Mouse (Mus musculus): Measurements from ENCODE around the gene Wasf2. TPM values are rescaled to one million over a fixed set of nuclear protein-coding genes. Genes with fewer than 3 reads are reported as not detected.
"Not testable (repeated sequence)": the region's sequence is repeated elsewhere in the genome, so short reads cannot be mapped to it uniquely, and the experiment has no call there.

Gene Wasf2
- polyA plus RNA-seq, 1 experiment from 2014 or later: 42.7 TPM

GRCm38 (mm10) chr4:133094936-133095733 is 35.2 kb upstream of the Wasf2 start:
- ATAC-seq (ENCODE audit: low read depth): peak; percentile 54
- Histone ChIP-seq H3K4me3 (ENCODE audit: low read depth, low read length) (no peak overlapping the region), H3K4me1 (ENCODE audit: control insufficient read depth, low read depth, low read length) (peaks cover 37% of the 10 kb centered on the region), H3K9me3 (replicated peaks; ENCODE audit: control insufficient read depth, low read length) (no peaks in the 10 kb centered on the region), H3K27ac (ENCODE audit: low read length) (0 out of 2 replicates have a peak overlapping the region, but pooled peaks have one; percentile 8), H3K4me2 (ENCODE audit: low read depth, low read length) (peak overlapping the region; percentile 7; the same call in 1 of the 2 replicates), H3K27me3 (ENCODE audit: control insufficient read depth, insufficient read depth, low read depth, low read length) (peaks cover 37% of the 10 kb centered on the region), H3K9ac (ENCODE audit: low read depth, low read length) (no peak overlapping the region), H3K36me3 (ENCODE audit: control insufficient read depth, insufficient read depth) (no peaks in the 10 kb centered on the region)
- 50% methylated on average over 16 of the region's 16 CpGs for WGBS (ENCODE audit: insufficient replicate concordance)

- not testable (repeated sequence) for H3K9ac ChIP-seq (ENCODE audit: low read depth, low read length); H3K4me3 ChIP-seq (ENCODE audit: low read depth, low read length); H3K36me3 ChIP-seq (ENCODE audit: control insufficient read depth, insufficient read depth); H3K27ac ChIP-seq (ENCODE audit: low read length); H3K9me3 ChIP-seq (replicated peaks; ENCODE audit: control insufficient read depth, low read length); ATAC-seq (ENCODE audit: low read depth)
- peak overlapping the region; percentile 7; the same call in 1 of the 2 replicates for H3K4me2 ChIP-seq (ENCODE audit: low read depth, low read length)
- peaks cover 37% of the 10 kb centered on the region for H3K27me3 ChIP-seq (ENCODE audit: control insufficient read depth, insufficient read depth, low read depth, low read length)
- 58% methylated on average over 3 of the region's 3 CpGs for WGBS (ENCODE audit: insufficient replicate concordance)
- H3K4me1 ChIP-seq (ENCODE audit: control insufficient read depth, low read depth, low read length): peaks cover 33% of the 10 kb centered on the region
These were observed 34.6 kb upstream of the Wasf2 start for GRCm38 (mm10) chr4:133095734-133096065.

GRCm38 (mm10) chr4:133096671-133097070 is 33.6 kb upstream of the Wasf2 start:
- H3K9ac ChIP-seq (ENCODE audit: low read depth, low read length); H3K4me2 ChIP-seq (ENCODE audit: low read depth, low read length); H3K9me3 ChIP-seq (replicated peaks; ENCODE audit: control insufficient read depth, low read length); H3K27ac ChIP-seq (ENCODE audit: low read length); ATAC-seq (ENCODE audit: low read depth); H3K36me3 ChIP-seq (ENCODE audit: control insufficient read depth, insufficient read depth): not testable (repeated sequence)
- 1% methylated on average over 11 of the region's 26 CpGs for WGBS (ENCODE audit: insufficient replicate concordance)
- peaks cover 31% of the 10 kb centered on the region for H3K27me3 ChIP-seq (ENCODE audit: control insufficient read depth, insufficient read depth, low read depth, low read length)
- peak overlapping the region; percentile 49 for H3K4me3 ChIP-seq (ENCODE audit: low read depth, low read length)
- H3K4me1 ChIP-seq (ENCODE audit: control insufficient read depth, low read depth, low read length): peaks cover 29% of the 10 kb centered on the region

- no peak overlapping the region for H3K4me2 ChIP-seq (ENCODE audit: low read depth, low read length)
- 59% methylated on average over 9 of the region's 9 CpGs for WGBS (ENCODE audit: insufficient replicate concordance)
- ATAC-seq (ENCODE audit: low read depth): no peak
These were observed 28.6 kb upstream of the Wasf2 start for GRCm38 (mm10) chr4:133101751-133102150.

GRCm38 (mm10) chr4:133103525-133104193 is 26.6 kb upstream of the Wasf2 start:
- Histone ChIP-seq H3K27ac (ENCODE audit: low read length) (no peak overlapping the region), H3K9ac (ENCODE audit: low read depth, low read length) (no peak overlapping the region), H3K4me3 (ENCODE audit: low read depth, low read length) (no peak overlapping the region), H3K27me3 (ENCODE audit: control insufficient read depth, insufficient read depth, low read depth, low read length) (no peaks in the 10 kb centered on the region), H3K9me3 (replicated peaks; ENCODE audit: control insufficient read depth, low read length) (no peaks in the 10 kb centered on the region), H3K4me1 (ENCODE audit: control insufficient read depth, low read depth, low read length) (no peaks in the 10 kb centered on the region; the same call in none of the 2 replicates), H3K4me2 (ENCODE audit: low read depth, low read length) (no peak overlapping the region), H3K36me3 (ENCODE audit: control insufficient read depth, insufficient read depth) (no peaks in the 10 kb centered on the region)
- WGBS (ENCODE audit: insufficient replicate concordance): 18% methylated on average over 16 of the region's 16 CpGs
- ATAC-seq (ENCODE audit: low read depth): peak; percentile 73

More at GRCm38 (mm10) chr4:133101751-133102150, 28.6 kb upstream of the Wasf2 start:
- H3K9me3 ChIP-seq (replicated peaks; ENCODE audit: control insufficient read depth, low read length): no peaks in the 10 kb centered on the region
- H3K9ac ChIP-seq (ENCODE audit: low read depth, low read length): no peak overlapping the region
- H3K27me3 ChIP-seq (ENCODE audit: control insufficient read depth, insufficient read depth, low read depth, low read length): no peaks in the 10 kb centered on the region
- no peaks in the 10 kb centered on the region for H3K36me3 ChIP-seq (ENCODE audit: control insufficient read depth, insufficient read depth)
- no peak overlapping the region for H3K4me3 ChIP-seq (ENCODE audit: low read depth, low read length)
- no peak overlapping the region for H3K27ac ChIP-seq (ENCODE audit: low read length)
- H3K4me1 ChIP-seq (ENCODE audit: control insufficient read depth, low read depth, low read length): no peaks in the 10 kb centered on the region; the same call in none of the 2 replicates

- H3K9me3 ChIP-seq (replicated peaks; ENCODE audit: control insufficient read depth, low read length): no peaks in the 10 kb centered on the region
- H3K27me3 ChIP-seq (ENCODE audit: control insufficient read depth, insufficient read depth, low read depth, low read length): no peaks in the 10 kb centered on the region
- H3K4me1 ChIP-seq (ENCODE audit: control insufficient read depth, low read depth, low read length): no peaks in the 10 kb centered on the region; the same call in none of the 2 replicates
- peak; percentile 9; the same call in 1 of the 2 replicates for ATAC-seq (ENCODE audit: low read depth)
- H3K9ac ChIP-seq (ENCODE audit: low read depth, low read length): no peak overlapping the region
- 37% methylated on average over 10 of the region's 10 CpGs for WGBS (ENCODE audit: insufficient replicate concordance)
- no peak overlapping the region for H3K4me2 ChIP-seq (ENCODE audit: low read depth, low read length)
- no peaks in the 10 kb centered on the region for H3K36me3 ChIP-seq (ENCODE audit: control insufficient read depth, insufficient read depth)
- no peak overlapping the region for H3K4me3 ChIP-seq (ENCODE audit: low read depth, low read length)
- no peak overlapping the region for H3K27ac ChIP-seq (ENCODE audit: low read length)
These were observed 26.1 kb upstream of the Wasf2 start for GRCm38 (mm10) chr4:133104194-133104569.

- no peaks in the 10 kb centered on the region for H3K9me3 ChIP-seq (replicated peaks; ENCODE audit: control insufficient read depth, low read length)
- H3K36me3 ChIP-seq (ENCODE audit: control insufficient read depth, insufficient read depth): no peaks in the 10 kb centered on the region
- no peak overlapping the region for H3K4me3 ChIP-seq (ENCODE audit: low read depth, low read length)
- no peaks in the 10 kb centered on the region for H3K27me3 ChIP-seq (ENCODE audit: control insufficient read depth, insufficient read depth, low read depth, low read length)
- ATAC-seq (ENCODE audit: low read depth): no peak
- no peaks in the 10 kb centered on the region; the same call in none of the 2 replicates for H3K4me1 ChIP-seq (ENCODE audit: control insufficient read depth, low read depth, low read length)
- 84% methylated on average over 7 of the region's 7 CpGs for WGBS (ENCODE audit: insufficient replicate concordance)
- no peak overlapping the region for H3K9ac ChIP-seq (ENCODE audit: low read depth, low read length)
- no peak overlapping the region for H3K4me2 ChIP-seq (ENCODE audit: low read depth, low read length)
- H3K27ac ChIP-seq (ENCODE audit: low read length): no peak overlapping the region
These were observed 23.6 kb upstream of the Wasf2 start for GRCm38 (mm10) chr4:133106691-133107090.

GRCm38 (mm10) chr4:133107788-133108281 is 22.5 kb upstream of the Wasf2 start:
- WGBS (ENCODE audit: insufficient replicate concordance): 20% methylated on average over 13 of the region's 13 CpGs
- ATAC-seq (ENCODE audit: low read depth): no peak
- Histone ChIP-seq H3K4me1 (ENCODE audit: control insufficient read depth, low read depth, low read length) (no peaks in the 10 kb centered on the region; the same call in none of the 2 replicates), H3K4me3 (ENCODE audit: low read depth, low read length) (no peak overlapping the region), H3K27me3 (ENCODE audit: control insufficient read depth, insufficient read depth, low read depth, low read length) (no peaks in the 10 kb centered on the region), H3K27ac (ENCODE audit: low read length) (no peak overlapping the region), H3K9ac (ENCODE audit: low read depth, low read length) (no peak overlapping the region), H3K4me2 (ENCODE audit: low read depth, low read length) (no peak overlapping the region), H3K36me3 (ENCODE audit: control insufficient read depth, insufficient read depth) (no peaks in the 10 kb centered on the region), H3K9me3 (replicated peaks; ENCODE audit: control insufficient read depth, low read length) (no peaks in the 10 kb centered on the region)

Measured in liver, embryonic 16.5 days (tissue).